Mouse (Mus musculus): Measurements from ENCODE around the gene Shroom3. TPM values are rescaled to one million over a fixed set of nuclear protein-coding genes. Genes with fewer than 3 reads are reported as not detected.

Shroom3 gene
- total and polyA plus RNA-seq, 3 experiments: not detected

GRCm38 (mm10) chr5:92813562-92813961, 130.3 kb downstream of the Shroom3 start:
- H3K27ac ChIP-seq (ENCODE audit: control insufficient read depth, low read depth, low read length): no peak overlapping the region
- no peak for DNase-seq (ENCODE audit: low read depth, low spot score)

GRCm38 (mm10) chr5:92814621-92815020, 131.4 kb downstream of the Shroom3 start:
- TF ChIP-seq JUND (IDR thresholded peaks at IDR 0.05; ENCODE audit: low read depth, low read length): no peak
- TF ChIP-seq NRF1 (IDR thresholded peaks at IDR 0.05; ENCODE audit: insufficient read depth, low read depth, low read length, poor library complexity, severe bottlenecking): no peak

More at GRCm38 (mm10) chr5:92813562-92813961, 130.3 kb downstream of the Shroom3 start:
- H3K79me2 ChIP-seq (ENCODE audit: control insufficient read depth, insufficient read depth, low read length, poor library complexity): no peaks in the 10 kb centered on the region
- no peaks in the 10 kb centered on the region for H3K27me3 ChIP-seq (ENCODE audit: control insufficient read depth in 1 of 2, insufficient read depth in 2 of 2, low read length in 2 of 2)
- no peaks in the 10 kb centered on the region for H3K9me3 ChIP-seq (replicated peaks; ENCODE audit: insufficient read depth, low read length)
- no peak overlapping the region for H3K4me3 ChIP-seq (ENCODE audit: control insufficient read depth in 1 of 2, insufficient read depth in 1 of 2, low read depth in 2 of 2, low read length in 2 of 2)
- no peaks in the 10 kb centered on the region for H3K4me1 ChIP-seq (ENCODE audit: control insufficient read depth in 1 of 2, insufficient read depth in 2 of 2, low read length in 2 of 2)
- H3K36me3 ChIP-seq (ENCODE audit: control insufficient read depth in 1 of 2, insufficient read depth in 2 of 2, low read length in 2 of 2): no peaks in the 10 kb centered on the region
- no peak for TF ChIP-seq ZMIZ1 (IDR thresholded peaks at IDR 0.05; ENCODE audit: low read depth, low read length)
- TF ChIP-seq ETS1 (IDR thresholded peaks at IDR 0.05; ENCODE audit: low read depth, low read length): no peak
- TF ChIP-seq MEF2A (IDR thresholded peaks at IDR 0.05; ENCODE audit: extremely low read depth, insufficient replicate concordance, low read depth, low read length, poor library complexity, severe bottlenecking): no peak
- no peak for TF ChIP-seq POLR2AphosphoS5 (IDR thresholded peaks at IDR 0.05; ENCODE audit: borderline replicate concordance, low read depth, low read length)
- TF ChIP-seq RAD21 (IDR thresholded peaks at IDR 0.05; ENCODE audit: low read depth, low read length): no peak
- H3K9ac ChIP-seq (ENCODE audit: control insufficient read depth, low read depth, low read length, poor library complexity, severe bottlenecking): no peak overlapping the region

GRCm38 (mm10) chr5:92817122-92817822, 134.0 kb downstream of the Shroom3 start:
- Histone ChIP-seq H3K79me2 (ENCODE audit: control insufficient read depth, insufficient read depth, low read length, poor library complexity) (no peaks in the 10 kb centered on the region), H3K27ac (ENCODE audit: control insufficient read depth, low read depth, low read length) (no peak overlapping the region), H3K27me3 (ENCODE audit: control insufficient read depth in 1 of 2, insufficient read depth in 2 of 2, low read length in 2 of 2) (no peaks in the 10 kb centered on the region), H3K9ac (ENCODE audit: control insufficient read depth, low read depth, low read length, poor library complexity, severe bottlenecking) (no peak overlapping the region), H3K36me3 (ENCODE audit: control insufficient read depth in 1 of 2, insufficient read depth in 2 of 2, low read length in 2 of 2) (no peaks in the 10 kb centered on the region), H3K9me3 (replicated peaks; ENCODE audit: insufficient read depth, low read length) (no peaks in the 10 kb centered on the region), H3K4me3 (ENCODE audit: control insufficient read depth in 1 of 2, insufficient read depth in 1 of 2, low read depth in 2 of 2, low read length in 2 of 2) (no peak overlapping the region), H3K4me1 (ENCODE audit: control insufficient read depth in 1 of 2, insufficient read depth in 2 of 2, low read length in 2 of 2) (no peaks in the 10 kb centered on the region)
- TF ChIP-seq POLR2A (IDR thresholded peaks at IDR 0.05; ENCODE audit: control insufficient read depth in 1 of 2, insufficient read depth in 1 of 2, low read depth in 1 of 2, low read length in 2 of 2, poor library complexity in 1 of 2): no peak
- no peak for TF ChIP-seq UBTF (IDR thresholded peaks at IDR 0.05; ENCODE audit: borderline replicate concordance, insufficient read depth, low read depth, low read length)
- no peak for TF ChIP-seq CHD1 (IDR thresholded peaks at IDR 0.05; ENCODE audit: low read depth, low read length)
- no peak for TF ChIP-seq MAZ (IDR thresholded peaks at IDR 0.05; ENCODE audit: low read depth, low read length)
- TF ChIP-seq SMC3 (IDR thresholded peaks at IDR 0.05; ENCODE audit: low read depth, low read length): no peak
- no peak for TF ChIP-seq MYC (IDR thresholded peaks at IDR 0.05; ENCODE audit: low read depth, low read length)
- no peak for TF ChIP-seq GABPA (IDR thresholded peaks at IDR 0.05; ENCODE audit: low read depth, low read length)
- TF ChIP-seq KAT2A (conservative IDR thresholded peaks at IDR 0.05; ENCODE audit: low read depth, low read length): no peak
- no peak for TF ChIP-seq ZNF384 (IDR thresholded peaks at IDR 0.05; ENCODE audit: low read depth, low read length)
- no peak for TF ChIP-seq MEF2A (IDR thresholded peaks at IDR 0.05; ENCODE audit: extremely low read depth, insufficient replicate concordance, low read depth, low read length, poor library complexity, severe bottlenecking)
- TF ChIP-seq ETS1 (IDR thresholded peaks at IDR 0.05; ENCODE audit: low read depth, low read length): no peak
- TF ChIP-seq GATA1 (IDR thresholded peaks at IDR 0.05; ENCODE audit: low read depth, low read length): no peak
- no peak for TF ChIP-seq JUND (IDR thresholded peaks at IDR 0.05; ENCODE audit: low read depth, low read length)
- no peak for DNase-seq (ENCODE audit: low read depth, low spot score)

More at GRCm38 (mm10) chr5:92814621-92815020, 131.4 kb downstream of the Shroom3 start:
- no peak overlapping the region for H3K4me3 ChIP-seq (ENCODE audit: control insufficient read depth in 1 of 2, insufficient read depth in 1 of 2, low read depth in 2 of 2, low read length in 2 of 2)
- no peaks in the 10 kb centered on the region for H3K27me3 ChIP-seq (ENCODE audit: control insufficient read depth in 1 of 2, insufficient read depth in 2 of 2, low read length in 2 of 2)
- no peak overlapping the region for H3K9ac ChIP-seq (ENCODE audit: control insufficient read depth, low read depth, low read length, poor library complexity, severe bottlenecking)
- H3K9me3 ChIP-seq (replicated peaks; ENCODE audit: insufficient read depth, low read length): no peaks in the 10 kb centered on the region
- no peaks in the 10 kb centered on the region for H3K36me3 ChIP-seq (ENCODE audit: control insufficient read depth in 1 of 2, insufficient read depth in 2 of 2, low read length in 2 of 2)
- no peaks in the 10 kb centered on the region for H3K4me1 ChIP-seq (ENCODE audit: control insufficient read depth in 1 of 2, insufficient read depth in 2 of 2, low read length in 2 of 2)
- no peak overlapping the region for H3K27ac ChIP-seq (ENCODE audit: control insufficient read depth, low read depth, low read length)
- no peaks in the 10 kb centered on the region for H3K79me2 ChIP-seq (ENCODE audit: control insufficient read depth, insufficient read depth, low read length, poor library complexity)
- DNase-seq (ENCODE audit: low read depth, low spot score): no peak
